Mouse (Mus musculus): ENCODE measurements around the gene Gli3. TPM values are rescaled to one million over a fixed set of nuclear protein-coding genes. Genes with fewer than 3 reads are reported as not detected.

Gene Gli3
- polyA plus RNA-seq, 1 experiment, result 0.11 TPM

- H3K27ac ChIP-seq (ENCODE audit: insufficient read depth, low read depth, low read length), result no peak overlapping the region
- H3K4me1 ChIP-seq (ENCODE audit: control insufficient read depth, insufficient read depth, low read length), result no peaks in the 10 kb centered on the region
- no peak overlapping the region for H3K4me3 ChIP-seq (ENCODE audit: insufficient read depth, low read length)
- TF ChIP-seq CTCF (IDR thresholded peaks at IDR 0.05; ENCODE audit: low read depth, low read length) (no peak), POLR2A (IDR thresholded peaks at IDR 0.05; ENCODE audit: borderline replicate concordance, low read depth, low read length) (no peak)
Measured at GRCm38 (mm10) chr13:15463492-15464080, 551 bp downstream of the Gli3 start.

DNA sequence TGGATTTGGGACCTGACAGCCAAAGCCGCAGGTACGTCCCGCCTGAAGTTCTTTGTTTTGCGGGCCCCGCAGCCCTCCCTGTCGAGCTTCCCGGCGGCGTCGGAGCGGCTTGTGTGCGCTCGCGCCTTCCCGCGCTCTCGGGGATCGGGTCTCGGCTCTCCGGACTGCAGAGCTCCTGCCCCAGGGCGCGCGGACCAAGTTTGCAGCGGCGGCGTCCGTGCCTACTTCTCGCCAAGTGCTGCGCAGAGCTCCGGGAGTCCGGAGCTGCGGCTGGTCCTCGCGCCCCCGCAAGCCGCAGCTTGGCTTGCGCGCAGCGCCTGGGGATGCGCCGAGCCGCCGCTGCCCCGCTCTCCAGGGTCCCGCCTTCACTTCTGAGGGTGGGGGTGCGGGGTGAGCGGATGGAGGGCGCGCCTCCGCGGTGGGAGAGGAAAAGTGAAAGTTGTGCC, 1.1 kb downstream of the Gli3 start:
- no peak for TF ChIP-seq POLR2A (IDR thresholded peaks at IDR 0.05; ENCODE audit: borderline replicate concordance, low read depth, low read length)
- TF ChIP-seq CTCF (IDR thresholded peaks at IDR 0.05; ENCODE audit: low read depth, low read length), result no peak
- H3K4me3 ChIP-seq (ENCODE audit: insufficient read depth, low read length), result no peak overlapping the region; the same call in 1 of the 2 replicates
- no peaks in the 10 kb centered on the region for H3K4me1 ChIP-seq (ENCODE audit: control insufficient read depth, insufficient read depth, low read length)
- H3K27ac ChIP-seq (ENCODE audit: insufficient read depth, low read depth, low read length), result no peak overlapping the region

DNA sequence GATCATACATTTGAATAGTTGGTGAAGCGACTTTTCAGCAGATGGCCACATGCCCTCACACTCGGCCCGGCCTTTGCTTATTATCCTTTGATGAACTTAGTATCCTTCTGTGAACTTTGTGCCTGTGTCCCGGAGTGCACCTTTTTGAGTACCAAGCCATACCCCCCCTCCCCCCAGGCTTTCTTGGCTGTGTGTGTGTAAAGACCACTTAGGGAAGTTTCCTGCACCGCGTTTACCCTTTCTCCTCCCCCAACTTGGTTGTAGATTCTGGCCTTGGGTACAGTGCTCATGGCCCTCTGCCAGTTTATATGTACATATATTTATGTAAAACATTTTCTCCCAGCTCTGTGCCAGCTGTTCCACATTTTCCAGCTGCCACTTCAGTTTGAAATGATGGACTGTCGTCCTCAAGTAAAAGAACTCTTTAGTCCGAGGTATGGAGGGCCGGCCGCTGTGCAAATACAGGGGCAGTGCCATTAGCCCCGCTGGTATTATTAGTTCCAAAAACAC, 1.8 kb downstream of the Gli3 start:
- H3K4me1 ChIP-seq (ENCODE audit: control insufficient read depth, insufficient read depth, low read length), result no peaks in the 10 kb centered on the region
- no peak overlapping the region for H3K27ac ChIP-seq (ENCODE audit: insufficient read depth, low read depth, low read length)
- no peak overlapping the region for H3K4me3 ChIP-seq (ENCODE audit: insufficient read depth, low read length)
- no peak for TF ChIP-seq CTCF (IDR thresholded peaks at IDR 0.05; ENCODE audit: low read depth, low read length)
- no peak for TF ChIP-seq POLR2A (IDR thresholded peaks at IDR 0.05; ENCODE audit: borderline replicate concordance, low read depth, low read length)

GRCm38 (mm10) chr13:15466496-15466895, 3.5 kb downstream of the Gli3 start:
- TF ChIP-seq CTCF (IDR thresholded peaks at IDR 0.05; ENCODE audit: low read depth, low read length) (no peak), POLR2A (IDR thresholded peaks at IDR 0.05; ENCODE audit: borderline replicate concordance, low read depth, low read length) (no peak)
- Histone ChIP-seq H3K27ac (ENCODE audit: insufficient read depth, low read depth, low read length) (no peak overlapping the region), H3K4me1 (ENCODE audit: control insufficient read depth, insufficient read depth, low read length) (no peaks in the 10 kb centered on the region), H3K4me3 (ENCODE audit: insufficient read depth, low read length) (no peak overlapping the region)

DNA sequence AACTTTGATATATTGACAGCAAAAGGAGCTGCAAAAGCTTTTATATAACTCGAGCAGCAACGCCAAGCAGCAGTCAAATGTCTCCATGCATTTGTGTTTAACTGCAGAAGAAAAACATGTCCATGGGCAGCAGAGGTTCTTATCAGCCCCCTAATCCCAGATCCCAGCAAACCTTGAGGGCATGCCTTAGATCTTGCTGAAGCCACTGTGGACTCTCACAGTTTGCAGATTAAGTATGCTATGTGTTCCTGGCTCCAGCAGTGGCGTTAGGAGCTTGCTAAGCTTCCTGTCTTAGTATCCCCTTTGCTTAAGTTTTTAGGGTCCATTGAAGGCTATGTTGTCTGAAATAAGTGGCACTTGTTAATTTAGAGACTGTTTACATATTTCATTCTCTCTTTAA, 4.4 kb downstream of the Gli3 start:
- Histone ChIP-seq H3K4me3 (ENCODE audit: insufficient read depth, low read length) (no peak overlapping the region), H3K4me1 (ENCODE audit: control insufficient read depth, insufficient read depth, low read length) (no peaks in the 10 kb centered on the region), H3K27ac (ENCODE audit: insufficient read depth, low read depth, low read length) (no peak overlapping the region)
- TF ChIP-seq POLR2A (IDR thresholded peaks at IDR 0.05; ENCODE audit: borderline replicate concordance, low read depth, low read length) (no peak), CTCF (IDR thresholded peaks at IDR 0.05; ENCODE audit: low read depth, low read length) (no peak)

- no peak overlapping the region for H3K4me3 ChIP-seq (ENCODE audit: insufficient read depth, low read length)
- H3K4me1 ChIP-seq (ENCODE audit: control insufficient read depth, insufficient read depth, low read length), result no peaks in the 10 kb centered on the region
- no peak overlapping the region for H3K27ac ChIP-seq (ENCODE audit: insufficient read depth, low read depth, low read length)
- no peak for TF ChIP-seq POLR2A (IDR thresholded peaks at IDR 0.05; ENCODE audit: borderline replicate concordance, low read depth, low read length)
- TF ChIP-seq CTCF (IDR thresholded peaks at IDR 0.05; ENCODE audit: low read depth, low read length), result no peak
Measured at GRCm38 (mm10) chr13:15468421-15468820, 5.4 kb downstream of the Gli3 start.

- no peak for TF ChIP-seq POLR2A (IDR thresholded peaks at IDR 0.05; ENCODE audit: borderline replicate concordance, low read depth, low read length)
- no peak for TF ChIP-seq CTCF (IDR thresholded peaks at IDR 0.05; ENCODE audit: low read depth, low read length)
- Histone ChIP-seq H3K4me3 (ENCODE audit: insufficient read depth, low read length) (no peak overlapping the region), H3K27ac (ENCODE audit: insufficient read depth, low read depth, low read length) (no peak overlapping the region), H3K4me1 (ENCODE audit: control insufficient read depth, insufficient read depth, low read length) (no peaks in the 10 kb centered on the region)
Measured at GRCm38 (mm10) chr13:15470056-15470455, 7.0 kb downstream of the Gli3 start.

GRCm38 (mm10) chr13:15472712-15473111, 9.7 kb downstream of the Gli3 start:
- TF ChIP-seq POLR2A (IDR thresholded peaks at IDR 0.05; ENCODE audit: borderline replicate concordance, low read depth, low read length) (no peak), CTCF (IDR thresholded peaks at IDR 0.05; ENCODE audit: low read depth, low read length) (no peak)

GRCm38 (mm10) chr13:15474393-15474792, 11.4 kb downstream of the Gli3 start:
- no peak overlapping the region for H3K4me3 ChIP-seq (ENCODE audit: insufficient read depth, low read length)
- no peaks in the 10 kb centered on the region for H3K4me1 ChIP-seq (ENCODE audit: control insufficient read depth, insufficient read depth, low read length)
- TF ChIP-seq POLR2A (IDR thresholded peaks at IDR 0.05; ENCODE audit: borderline replicate concordance, low read depth, low read length), result no peak
- no peak for TF ChIP-seq CTCF (IDR thresholded peaks at IDR 0.05; ENCODE audit: low read depth, low read length)
- no peak overlapping the region for H3K27ac ChIP-seq (ENCODE audit: insufficient read depth, low read depth, low read length)

More at GRCm38 (mm10) chr13:15472712-15473111, 9.7 kb downstream of the Gli3 start:
- no peak overlapping the region for H3K27ac ChIP-seq (ENCODE audit: insufficient read depth, low read depth, low read length)
- H3K4me3 ChIP-seq (ENCODE audit: insufficient read depth, low read length), result no peak overlapping the region
- H3K4me1 ChIP-seq (ENCODE audit: control insufficient read depth, insufficient read depth, low read length), result no peaks in the 10 kb centered on the region

GRCm38 (mm10) chr13:15486033-15486891, 23.2 kb downstream of the Gli3 start:
- no peaks in the 10 kb centered on the region for H3K4me1 ChIP-seq (ENCODE audit: control insufficient read depth, insufficient read depth, low read length)
- no peak overlapping the region for H3K4me3 ChIP-seq (ENCODE audit: insufficient read depth, low read length)
- no peak for TF ChIP-seq POLR2A (IDR thresholded peaks at IDR 0.05; ENCODE audit: borderline replicate concordance, low read depth, low read length)
- TF ChIP-seq CTCF (IDR thresholded peaks at IDR 0.05; ENCODE audit: low read depth, low read length), result no peak
- no peak overlapping the region for H3K27ac ChIP-seq (ENCODE audit: insufficient read depth, low read depth, low read length)

All from bone marrow macrophage, adult 2 months (primary cell).